Mouse (Mus musculus) midbrain, embryonic 11.5 days (tissue): ENCODE results near the gene Fam136a. TPM values are rescaled to one million over a fixed set of nuclear protein-coding genes. Genes with fewer than 3 reads are reported as not detected.
A peak's percentile ranks its signal among the peaks of the same experiment; 100 is the strongest.

ENCODE experiments used
- ATAC-seq: fragments of 200-750 bp; cut with Nextera tagmentation; 2 replicates; pipeline ENCODE4 v1.8.0; 2017; ENCODE audit warnings: moderate TSS enrichment, moderate library complexity; ENCODE audit not compliant: low FRiP score
- DNase-seq: peaks from one replicate; pipeline ENCODE4 v3.0.0; 2015; ENCODE audit warnings: low spot score; ENCODE audit errors: missing footprints
- H3K27ac ChIP-seq: fragments of 300-500 bp; sonication (generic); 2 replicates; pipeline ENCODE4 v1.5.1; 2014; ENCODE audit warnings: low read depth, low read length
- H3K27me3 ChIP-seq: fragments of 300-500 bp; sonication (generic); 2 replicates; pipeline ENCODE4 v1.6.1; 2014; ENCODE audit warnings: mild to moderate bottlenecking, low read length, moderate library complexity, mixed read lengths; ENCODE audit not compliant: control insufficient read depth, insufficient read depth
- H3K36me3 ChIP-seq: fragments of 300-500 bp; sonication (generic); 2 replicates; pipeline ENCODE4 v1.6.1; 2014; ENCODE audit warnings: mild to moderate bottlenecking, low read length, moderate library complexity, mixed read lengths; ENCODE audit not compliant: control insufficient read depth, insufficient read depth
- H3K4me1 ChIP-seq: fragments of 300-500 bp; sonication (generic); 2 replicates; pipeline ENCODE4 v1.6.1; 2014; ENCODE audit warnings: low read length; ENCODE audit not compliant: control insufficient read depth, insufficient read depth
- H3K4me2 ChIP-seq: fragments of 300-500 bp; sonication (generic); 2 replicates; pipeline ENCODE4 v1.6.1; 2014; ENCODE audit warnings: mild to moderate bottlenecking, moderate library complexity
- H3K4me3 ChIP-seq: fragments of 300-500 bp; sonication (generic); 2 replicates; pipeline ENCODE4 v1.5.1; 2014; ENCODE audit warnings: low read depth, low read length
- H3K9ac ChIP-seq: fragments of 300-500 bp; sonication (generic); 2 replicates; pipeline ENCODE4 v1.6.1; 2014; ENCODE audit warnings: low read length
- H3K9me3 ChIP-seq: fragments of 300-500 bp; sonication (generic); 2 replicates; pipeline ENCODE4 v1.6.1; 2016; ENCODE audit warnings: low read length; ENCODE audit not compliant: control insufficient read depth
- WGBS: fragments of 180-500 bp; shearing (Covaris S2); extraction: QIAGEN DNeasy Blood & Tissue Kit; methylation state at CpG from one replicate; pipeline ENCODE4 v1.1.7; 2014; 5-methylcytosine and 5-hydroxymethylcytosine counted together
- polyA plus RNA-seq: library from polyadenylated mRNA; unstranded; fragments of >200 nt; fragmentation: Nextera tagmentation; extraction: Ambion mirVana; gene quantifications from 2 replicates; pipeline ENCODE4 v1.2.1, GENCODE M21; 2014

Fam136a gene
- polyA plus RNA-seq, 1 experiment from 2014 or later: 152 TPM

GRCm38 (mm10) chr6:86360691-86361090, 4.8 kb upstream of the Fam136a start:
- ATAC-seq: no peak
- H3K27me3 ChIP-seq: no peaks in the 10 kb centered on the region
- WGBS: 67% methylated on average over 7 of the region's 7 CpGs

DNA sequence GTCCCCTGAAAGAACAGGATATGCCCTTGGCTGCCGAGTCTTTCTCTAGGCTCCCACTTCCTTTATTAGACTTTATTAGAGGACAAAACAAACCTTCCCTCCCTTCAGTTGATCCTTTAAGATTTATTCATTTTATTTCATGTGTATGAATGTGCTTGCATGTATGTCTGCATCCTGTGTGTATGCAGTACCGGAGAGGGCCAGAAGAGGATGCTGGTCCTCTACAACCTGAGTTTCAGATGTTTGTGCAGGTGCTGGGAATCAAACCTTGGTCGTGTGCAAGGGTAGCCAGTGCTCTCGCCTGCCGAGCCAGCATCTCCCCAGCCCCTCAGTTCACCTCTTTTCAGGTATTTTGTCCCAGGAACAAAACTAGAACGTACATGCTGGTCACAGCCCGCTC, 4.1 kb upstream of the Fam136a start:
- no peak overlapping the region for H3K4me3 ChIP-seq
- no peak for DNase-seq
- no peak overlapping the region for H3K9ac ChIP-seq
- H3K27ac ChIP-seq: no peak overlapping the region
- no peak for ATAC-seq
- H3K36me3 ChIP-seq: no peaks in the 10 kb centered on the region
- peaks cover 8% of the 10 kb centered on the region for H3K4me1 ChIP-seq
- no peak overlapping the region for H3K4me2 ChIP-seq
- 87% methylated on average over 7 of the region's 7 CpGs for WGBS
- H3K27me3 ChIP-seq: no peaks in the 10 kb centered on the region
- no peaks in the 10 kb centered on the region for H3K9me3 ChIP-seq

More at GRCm38 (mm10) chr6:86360691-86361090, 4.8 kb upstream of the Fam136a start:
- Histone ChIP-seq H3K9ac (no peak overlapping the region), H3K9me3 (no peaks in the 10 kb centered on the region), H3K4me1 (0 out of 2 replicates have a peak, but pooled peaks cover 5% of the 10 kb centered on the region), H3K4me2 (no peak overlapping the region), H3K4me3 (no peak overlapping the region), H3K36me3 (no peaks in the 10 kb centered on the region), H3K27ac (no peak overlapping the region)
- no peak for DNase-seq

DNA sequence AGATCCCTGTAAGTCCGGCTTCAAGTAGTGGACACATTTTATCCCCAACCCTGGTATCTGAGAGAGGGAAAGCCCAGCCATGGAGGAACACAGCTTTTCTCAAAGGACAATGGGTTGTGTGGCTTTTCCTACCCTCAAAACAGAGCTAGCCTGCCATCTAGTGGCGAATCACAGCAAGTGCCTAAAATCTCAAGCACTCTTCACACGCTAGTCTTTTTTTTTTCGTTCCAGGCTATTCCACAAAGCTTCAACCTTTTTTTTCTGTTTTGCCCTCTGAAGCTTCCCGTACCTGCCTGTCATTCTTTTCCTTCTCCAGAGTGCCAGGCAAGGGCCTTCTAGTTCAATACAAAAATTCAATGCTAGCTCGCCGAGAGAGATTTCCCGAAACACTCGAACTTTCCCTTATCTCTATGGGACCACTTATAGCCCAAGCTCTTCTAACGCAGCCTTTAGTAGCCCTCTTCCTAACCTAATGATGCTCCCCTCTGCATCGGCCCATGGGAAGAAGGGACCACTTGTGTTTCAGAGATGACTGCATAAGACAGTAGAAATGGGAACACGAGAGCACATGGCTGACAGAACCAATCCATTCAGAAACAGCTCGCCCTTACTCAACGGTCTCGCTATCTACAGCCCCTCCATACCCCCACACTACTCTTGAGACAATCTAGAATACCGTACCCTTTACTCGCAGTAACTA, 854 bp upstream of the Fam136a start:
- 5% methylated on average over 17 of the region's 17 CpGs for WGBS
- DNase-seq: peak; percentile 97
- Histone ChIP-seq H3K4me2 (peak overlapping the region; percentile 84), H3K27me3 (no peaks in the 10 kb centered on the region), H3K4me1 (peaks cover 12% of the 10 kb centered on the region), H3K9me3 (no peaks in the 10 kb centered on the region), H3K36me3 (no peaks in the 10 kb centered on the region), H3K9ac (peak overlapping the region; percentile 68), H3K27ac (no peak overlapping the region; the same call in 1 of the 2 replicates), H3K4me3 (peak overlapping the region; percentile 65)
- ATAC-seq: peak; percentile 52

DNA sequence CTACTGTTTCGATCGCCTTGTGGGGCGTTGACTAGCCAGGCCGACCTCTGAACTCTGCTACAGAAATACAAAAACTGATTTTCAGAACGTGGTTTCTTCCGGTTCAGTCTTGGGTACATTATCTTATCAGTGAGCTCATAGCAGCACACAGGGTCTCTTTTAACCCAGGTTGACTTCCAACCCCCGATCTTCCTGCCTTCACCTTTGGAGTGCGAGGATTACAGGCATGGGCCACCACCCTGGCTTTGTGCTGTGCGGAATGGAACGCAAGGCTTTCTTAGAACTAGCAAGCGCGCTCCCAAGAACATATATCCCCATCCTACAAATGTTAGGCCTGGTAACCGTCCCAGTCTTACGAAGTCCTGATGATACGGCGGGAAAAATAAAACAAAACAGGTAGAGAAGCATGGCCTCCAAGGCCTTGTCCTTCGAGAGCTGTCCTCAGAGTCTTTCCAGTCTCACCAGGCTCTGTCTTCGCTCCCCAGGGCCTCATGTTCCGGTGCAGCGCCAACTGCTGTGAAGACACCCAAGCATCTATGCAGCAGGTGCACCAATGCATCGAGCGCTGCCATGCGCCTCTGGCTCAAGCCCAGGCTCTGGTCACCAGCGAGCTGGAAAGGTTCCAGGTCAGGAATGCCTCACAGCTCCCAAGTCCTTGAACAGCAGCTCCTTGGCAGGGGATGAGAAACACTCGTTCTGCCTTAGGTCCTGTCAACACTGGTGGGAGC, 843 bp downstream of the Fam136a start:
- peak overlapping the region; percentile 65 for H3K4me3 ChIP-seq
- no peaks in the 10 kb centered on the region for H3K36me3 ChIP-seq
- peak overlapping the region; percentile 84 for H3K4me2 ChIP-seq
- H3K27me3 ChIP-seq: no peaks in the 10 kb centered on the region
- ATAC-seq (no peak; the same call in 1 of the 2 replicates), DNase-seq (no peak)
- H3K9ac ChIP-seq: peak overlapping the region; percentile 84
- no peak overlapping the region; the same call in 1 of the 2 replicates for H3K27ac ChIP-seq
- H3K4me1 ChIP-seq: peaks cover 18% of the 10 kb centered on the region
- 47% methylated on average over 25 of the region's 25 CpGs for WGBS
- H3K9me3 ChIP-seq: no peaks in the 10 kb centered on the region

DNA sequence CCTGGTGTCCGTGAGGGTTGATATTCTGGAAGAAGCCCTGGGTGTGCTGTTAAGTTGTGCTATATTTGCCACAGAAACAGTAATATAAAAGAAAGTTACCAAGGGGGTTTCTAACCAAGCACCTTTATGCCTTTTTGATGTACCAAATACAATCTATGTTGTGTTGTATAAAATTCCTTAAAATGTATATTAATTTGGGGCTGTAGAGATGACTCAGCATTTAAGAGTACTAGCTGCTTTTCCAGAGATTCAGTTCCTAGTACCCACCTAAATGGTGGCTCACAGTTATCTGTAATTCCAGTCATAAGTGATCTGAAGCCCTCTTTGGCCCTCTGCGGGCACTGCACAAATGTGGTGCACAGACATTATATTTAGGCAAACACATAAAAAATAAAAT, 1.4 kb downstream of the Fam136a start:
- peak overlapping the region; percentile 65 for H3K4me3 ChIP-seq
- 78% methylated on average over 2 of the region's 2 CpGs for WGBS
- no peak for ATAC-seq

GRCm38 (mm10) chr6:86368479-86368878, 3.0 kb downstream of the Fam136a start:
- Histone ChIP-seq H3K9me3 (no peaks in the 10 kb centered on the region), H3K4me3 (no peak overlapping the region), H3K4me2 (no peak overlapping the region), H3K36me3 (no peaks in the 10 kb centered on the region), H3K9ac (no peak overlapping the region), H3K4me1 (peaks cover 31% of the 10 kb centered on the region), H3K27ac (no peak overlapping the region), H3K27me3 (no peaks in the 10 kb centered on the region)
- DNase-seq (no peak), ATAC-seq (no peak)
- 91% methylated on average over 5 of the region's 5 CpGs for WGBS

More for the DNA sequence above, 1.4 kb downstream of the Fam136a start:
- no peak for DNase-seq
- no peaks in the 10 kb centered on the region for H3K36me3 ChIP-seq
- no peaks in the 10 kb centered on the region for H3K9me3 ChIP-seq
- no peaks in the 10 kb centered on the region for H3K27me3 ChIP-seq
- H3K9ac ChIP-seq: no peak overlapping the region; the same call in 1 of the 2 replicates
- H3K4me2 ChIP-seq: peak overlapping the region; percentile 84
- H3K4me1 ChIP-seq: peaks cover 18% of the 10 kb centered on the region
- H3K27ac ChIP-seq: no peak overlapping the region

DNA sequence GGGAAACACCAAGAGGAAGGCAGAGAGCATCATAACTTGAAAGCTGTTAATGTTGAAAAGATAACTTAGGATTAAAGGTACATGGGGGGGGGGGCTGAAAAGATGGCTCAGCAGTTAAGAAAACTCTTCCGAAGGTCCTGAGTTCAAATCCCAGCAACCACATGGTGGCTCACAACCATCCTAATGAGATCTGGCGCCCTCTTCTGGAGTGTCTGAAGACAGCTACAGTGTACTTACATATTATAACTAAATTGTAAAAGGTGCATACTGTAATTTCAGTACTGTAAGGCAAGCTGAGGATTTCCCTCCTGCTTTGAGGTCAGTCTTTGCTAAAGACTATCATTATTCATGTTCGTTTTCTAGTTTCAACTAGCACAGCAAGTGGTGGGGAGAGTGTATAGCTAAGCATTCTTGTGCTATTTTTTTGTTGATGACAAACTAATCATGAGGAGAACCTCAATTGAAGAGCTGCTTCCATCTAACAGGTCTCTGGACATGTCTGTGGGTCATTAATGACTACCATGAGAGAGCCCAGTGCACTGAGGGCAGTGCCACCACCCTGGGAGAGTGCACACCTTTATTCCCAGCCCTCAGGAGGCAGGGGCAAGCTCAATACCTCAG, 4.8 kb downstream of the Fam136a start:
- Histone ChIP-seq H3K27ac (no peak overlapping the region), H3K36me3 (no peaks in the 10 kb centered on the region; the same call in 1 of the 2 replicates), H3K9me3 (no peaks in the 10 kb centered on the region), H3K4me3 (peak overlapping the region; percentile 95; the same call in 1 of the 2 replicates), H3K9ac (peak overlapping the region; percentile 88), H3K27me3 (no peaks in the 10 kb centered on the region), H3K4me2 (peak overlapping the region; percentile 82), H3K4me1 (peaks cover 26% of the 10 kb centered on the region)
- ATAC-seq (no peak), DNase-seq (peak; percentile 86)
- WGBS: 62% methylated on average over 3 of the region's 3 CpGs

DNA sequence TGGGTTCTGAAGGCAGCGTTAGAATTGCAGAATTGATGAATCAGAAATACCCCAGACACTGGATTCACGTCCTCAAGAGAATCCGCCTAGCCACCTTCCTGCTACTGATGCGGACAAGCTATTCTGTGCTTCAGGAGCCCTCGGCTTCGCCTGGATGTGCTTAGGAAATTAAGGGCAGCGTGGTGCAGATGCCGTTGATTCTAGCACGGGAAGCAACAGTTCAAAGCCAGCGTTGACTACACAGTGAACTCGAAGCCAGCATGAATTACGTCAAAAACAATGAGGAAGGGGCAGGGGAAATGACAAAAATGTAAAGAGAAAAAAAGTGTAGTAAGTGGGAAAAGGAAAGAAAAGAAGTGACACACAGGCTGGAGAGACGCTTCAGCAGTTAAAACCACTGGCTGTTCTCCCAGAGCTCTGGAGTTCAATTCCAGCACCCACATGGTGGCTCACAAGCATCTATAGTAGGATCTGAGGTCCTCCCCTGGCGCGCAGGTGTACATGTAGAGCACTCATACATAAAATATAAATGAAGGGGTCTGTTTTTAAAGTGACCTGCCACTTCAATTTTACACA, 5.4 kb downstream of the Fam136a start, which contains the start of gene Snrpg:
Snrpg (plus strand) TSS at position 541 of the 576 bp plus-strand sequence.
- H3K27ac ChIP-seq: peak within 1 kb of the TSS; percentile 77
- H3K27me3 ChIP-seq: no peaks in the 10 kb centered on the region
- no peaks in the 10 kb centered on the region for H3K9me3 ChIP-seq
- 16% methylated on average over 15 of the region's 15 CpGs for WGBS
- H3K4me2 ChIP-seq: peak within 1 kb of the TSS; percentile 82
- peaks cover 26% of the 10 kb centered on the region for H3K4me1 ChIP-seq
- DNase-seq (peak; percentile 96), ATAC-seq (no peak)
- peak within 1 kb of the TSS; percentile 94 for H3K9ac ChIP-seq
- H3K36me3 ChIP-seq: no peaks in the 10 kb centered on the region; the same call in 1 of the 2 replicates
- peak within 1 kb of the TSS; percentile 95 for H3K4me3 ChIP-seq
